Mouse (Mus musculus): ENCODE measurements at regions not wholly inside any gene's neighbourhood (a gene's known extent, or its start where the extent isn't known, plus 50 kb on each side); places are given as distances from the start of the nearest gene placed in this dataset.
"Not testable (repeated sequence)": the region's sequence is repeated elsewhere in the genome, so short reads cannot be mapped to it uniquely, and the experiment has no call there.

- not testable (repeated sequence) for H3K4me3 ChIP-seq (ENCODE audit: low read length); H3K4me1 ChIP-seq (ENCODE audit: insufficient read depth, low read length); ATAC-seq; H3K4me2 ChIP-seq (ENCODE audit: low read depth, low read length); H3K9ac ChIP-seq (replicated peaks; ENCODE audit: low read length); H3K27ac ChIP-seq; H3K36me3 ChIP-seq (ENCODE audit: insufficient read depth, low read length); H3K27me3 ChIP-seq (ENCODE audit: insufficient read depth, low read length); H3K9me3 ChIP-seq (ENCODE audit: low read length); DNase-seq (ENCODE audit: low spot score)
- WGBS = 88% methylated on average over 6 of the region's 6 CpGs
Observed at GRCm38 (mm10) chr13:50906431-50906830, 194.2 kb upstream of the Spin1 start.

DNA sequence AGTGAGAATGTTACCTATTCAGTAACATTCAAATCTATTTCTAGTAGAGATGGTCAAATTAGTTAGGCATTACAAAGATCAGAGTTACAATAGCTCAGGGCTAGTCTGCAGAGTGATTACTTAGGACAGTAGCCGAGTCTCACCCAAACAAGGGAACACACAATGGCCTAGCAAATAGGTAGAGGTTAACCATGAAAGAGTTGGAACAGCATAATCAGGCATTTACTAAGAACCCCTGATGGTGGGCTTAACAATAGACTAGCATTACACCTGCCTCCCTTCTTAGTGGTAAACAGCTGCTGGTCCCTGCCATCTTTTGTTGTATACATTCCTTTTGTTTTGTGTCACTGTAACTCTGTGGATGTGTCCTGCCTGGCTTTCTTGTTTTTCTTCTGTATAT is 193.8 kb upstream of the Spin1 start:
- H3K27me3 ChIP-seq (ENCODE audit: insufficient read depth, low read length) = no peaks in the 10 kb centered on the region
- WGBS = 76% methylated on average over 1 of the region's 1 CpGs

GRCm38 (mm10) chr13:50912776-50913175 is 187.9 kb upstream of the Spin1 start:
- H3K4me3 ChIP-seq (ENCODE audit: low read length); H3K4me1 ChIP-seq (ENCODE audit: insufficient read depth, low read length); H3K9ac ChIP-seq (replicated peaks; ENCODE audit: low read length); H3K9me3 ChIP-seq (ENCODE audit: low read length); ATAC-seq; H3K36me3 ChIP-seq (ENCODE audit: insufficient read depth, low read length); DNase-seq (ENCODE audit: low spot score); H3K4me2 ChIP-seq (ENCODE audit: low read depth, low read length); H3K27ac ChIP-seq; H3K27me3 ChIP-seq (ENCODE audit: insufficient read depth, low read length): not testable (repeated sequence)
- WGBS = 65% methylated on average over 2 of the region's 2 CpGs

More for the DNA sequence above, 193.8 kb upstream of the Spin1 start:
- TF ChIP-seq CTCF (IDR thresholded peaks at IDR 0.05; ENCODE audit: low read depth) = no peak
- no peaks in the 10 kb centered on the region for H3K4me1 ChIP-seq (ENCODE audit: insufficient read depth, low read length)
- no peaks in the 10 kb centered on the region for H3K36me3 ChIP-seq (ENCODE audit: insufficient read depth, low read length)
- no peak overlapping the region for H3K4me3 ChIP-seq (ENCODE audit: low read length)
- H3K9ac ChIP-seq (replicated peaks; ENCODE audit: low read length) = no peak overlapping the region
- no peaks in the 10 kb centered on the region for H3K9me3 ChIP-seq (ENCODE audit: low read length)
- H3K27ac ChIP-seq = no peak overlapping the region
- no peak for DNase-seq (ENCODE audit: low spot score)
- no peak for ATAC-seq
- H3K4me2 ChIP-seq (ENCODE audit: low read depth, low read length) = no peak overlapping the region

DNA sequence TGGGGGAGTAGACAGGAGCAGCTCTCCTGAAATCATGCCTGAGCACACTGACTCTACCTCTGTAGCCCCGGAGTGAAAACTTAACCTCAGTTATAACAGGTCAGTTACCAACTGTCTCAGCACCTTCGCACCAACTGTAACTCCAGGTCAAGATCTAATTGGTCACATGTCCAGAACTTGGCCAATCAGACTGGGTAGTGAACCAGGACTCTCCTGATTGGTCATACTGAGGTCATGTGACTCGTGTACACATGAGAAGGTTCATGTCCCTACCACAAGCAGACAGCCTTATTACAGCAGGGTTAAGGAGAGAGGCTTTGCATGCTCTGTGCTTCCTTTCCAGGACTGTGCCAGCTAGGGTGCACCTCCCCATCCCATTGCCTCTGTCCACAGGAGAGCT is 166.7 kb upstream of the Spin1 start:
- not testable (repeated sequence) for ATAC-seq; H3K9ac ChIP-seq (replicated peaks; ENCODE audit: low read length); DNase-seq (ENCODE audit: low spot score); H3K4me2 ChIP-seq (ENCODE audit: low read depth, low read length); H3K4me3 ChIP-seq (ENCODE audit: low read length); H3K36me3 ChIP-seq (ENCODE audit: insufficient read depth, low read length); H3K9me3 ChIP-seq (ENCODE audit: low read length); H3K4me1 ChIP-seq (ENCODE audit: insufficient read depth, low read length); H3K27ac ChIP-seq; H3K27me3 ChIP-seq (ENCODE audit: insufficient read depth, low read length)
- WGBS = 95% methylated on average over 3 of the region's 3 CpGs

DNA sequence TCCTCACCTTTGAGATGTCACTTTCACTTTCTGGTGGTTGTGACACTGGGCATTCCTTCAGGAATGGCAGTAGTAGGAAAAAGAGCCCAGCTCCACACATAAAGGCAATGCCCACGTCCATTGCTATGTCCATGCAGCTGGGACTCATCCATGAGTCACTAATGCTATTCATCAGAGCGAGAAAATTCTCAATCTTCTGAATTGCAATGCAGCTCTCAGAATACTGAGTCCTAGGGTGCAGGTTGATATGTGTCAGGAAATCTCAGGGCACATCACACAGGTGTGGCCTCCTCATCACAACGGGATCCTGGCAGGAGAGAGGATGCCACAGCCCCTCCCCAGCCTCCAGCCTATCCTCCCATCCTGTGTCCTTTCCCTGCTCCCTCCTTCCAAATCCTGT is 158.1 kb upstream of the Spin1 start:
- Histone ChIP-seq H3K27ac (no peak overlapping the region), H3K4me3 (ENCODE audit: low read length) (no peak overlapping the region), H3K4me1 (ENCODE audit: insufficient read depth, low read length) (no peaks in the 10 kb centered on the region), H3K9ac (replicated peaks; ENCODE audit: low read length) (no peak overlapping the region), H3K4me2 (ENCODE audit: low read depth, low read length) (no peak overlapping the region), H3K27me3 (ENCODE audit: insufficient read depth, low read length) (no peaks in the 10 kb centered on the region), H3K9me3 (ENCODE audit: low read length) (no peaks in the 10 kb centered on the region), H3K36me3 (ENCODE audit: insufficient read depth, low read length) (no peaks in the 10 kb centered on the region)
- no peak for TF ChIP-seq CTCF (IDR thresholded peaks at IDR 0.05; ENCODE audit: low read depth)
- ATAC-seq (no peak), DNase-seq (ENCODE audit: low spot score) (no peak)
- 70% methylated on average over 3 of the region's 3 CpGs for WGBS

DNA sequence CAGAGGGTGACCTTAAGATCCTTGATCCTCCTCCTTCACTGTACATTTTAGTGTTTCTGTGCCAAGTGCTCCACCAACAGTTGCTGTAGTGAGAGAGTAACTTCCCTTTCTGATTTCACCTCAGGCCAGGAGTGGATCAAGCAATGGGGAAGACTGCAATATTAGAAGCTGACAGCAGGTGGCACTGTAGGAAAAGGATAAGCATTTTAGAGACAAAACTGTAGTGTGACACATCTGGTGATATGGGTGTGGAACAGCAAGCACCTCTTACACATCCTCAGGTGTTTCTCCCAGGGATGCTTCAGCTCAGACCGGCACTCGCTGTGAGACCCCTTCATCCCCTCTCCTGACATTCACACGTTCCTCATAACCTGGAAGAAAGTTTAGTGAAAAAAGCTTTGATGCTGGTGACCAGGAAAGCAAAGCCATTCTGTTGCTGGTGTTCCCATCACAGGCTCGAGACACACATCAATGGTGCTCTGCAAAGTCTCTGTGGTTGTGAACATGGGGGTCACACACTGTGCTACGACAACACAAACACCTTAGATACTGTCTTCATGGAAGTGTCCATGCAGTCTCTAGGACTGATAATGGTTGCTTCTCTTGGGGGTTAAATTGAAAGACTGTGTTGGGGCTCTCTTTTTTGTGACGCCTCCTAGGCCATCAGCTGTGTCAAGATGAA is 151.0 kb upstream of the Spin1 start:
- ATAC-seq = peak; percentile 88
- peak; percentile 97 for TF ChIP-seq CTCF (IDR thresholded peaks at IDR 0.05; ENCODE audit: low read depth)
- WGBS = 35% methylated on average over 6 of the region's 6 CpGs

GRCm38 (mm10) chr13:50954671-50955070 is 146.0 kb upstream of the Spin1 start:
- no peak for TF ChIP-seq CTCF (IDR thresholded peaks at IDR 0.05; ENCODE audit: low read depth)
- Histone ChIP-seq H3K36me3 (ENCODE audit: insufficient read depth, low read length) (no peaks in the 10 kb centered on the region), H3K27me3 (ENCODE audit: insufficient read depth, low read length) (no peaks in the 10 kb centered on the region), H3K9ac (replicated peaks; ENCODE audit: low read length) (no peak overlapping the region), H3K9me3 (ENCODE audit: low read length) (no peaks in the 10 kb centered on the region), H3K4me1 (ENCODE audit: insufficient read depth, low read length) (no peaks in the 10 kb centered on the region), H3K27ac (no peak overlapping the region), H3K4me2 (ENCODE audit: low read depth, low read length) (no peak overlapping the region), H3K4me3 (ENCODE audit: low read length) (no peak overlapping the region)
- no peak for DNase-seq (ENCODE audit: low spot score)
- WGBS = 93% methylated on average over 6 of the region's 6 CpGs
- no peak for ATAC-seq

More for the DNA sequence above, 151.0 kb upstream of the Spin1 start:
- no peak overlapping the region for H3K27ac ChIP-seq
- DNase-seq (ENCODE audit: low spot score) = peak; percentile 89
- H3K4me2 ChIP-seq (ENCODE audit: low read depth, low read length) = no peak overlapping the region
- no peak overlapping the region for H3K9ac ChIP-seq (replicated peaks; ENCODE audit: low read length)
- no peaks in the 10 kb centered on the region for H3K27me3 ChIP-seq (ENCODE audit: insufficient read depth, low read length)
- H3K36me3 ChIP-seq (ENCODE audit: insufficient read depth, low read length) = no peaks in the 10 kb centered on the region
- H3K4me1 ChIP-seq (ENCODE audit: insufficient read depth, low read length) = no peaks in the 10 kb centered on the region
- H3K9me3 ChIP-seq (ENCODE audit: low read length) = no peaks in the 10 kb centered on the region
- H3K4me3 ChIP-seq (ENCODE audit: low read length) = no peak overlapping the region
